Mouse (Mus musculus) ES-Bruce4 (cell line): ENCODE measurements around the gene Pfkfb4.

Experiments
- CTCF ChIP-seq: IDR thresholded peaks from one replicate; pipeline ENCODE4 v1.8.1; 2011; ENCODE audit warnings: low read depth, low read length
- EP300 ChIP-seq: IDR thresholded peaks from 2 replicates; pipeline ENCODE4 v1.6.1; 2011; ENCODE audit warnings: low read depth, low read length; ENCODE audit not compliant: insufficient read depth
- POLR2A ChIP-seq: IDR thresholded peaks from one replicate; pipeline ENCODE4 v1.8.1; 2011; ENCODE audit warnings: low read length; ENCODE audit not compliant: insufficient read depth

DNA sequence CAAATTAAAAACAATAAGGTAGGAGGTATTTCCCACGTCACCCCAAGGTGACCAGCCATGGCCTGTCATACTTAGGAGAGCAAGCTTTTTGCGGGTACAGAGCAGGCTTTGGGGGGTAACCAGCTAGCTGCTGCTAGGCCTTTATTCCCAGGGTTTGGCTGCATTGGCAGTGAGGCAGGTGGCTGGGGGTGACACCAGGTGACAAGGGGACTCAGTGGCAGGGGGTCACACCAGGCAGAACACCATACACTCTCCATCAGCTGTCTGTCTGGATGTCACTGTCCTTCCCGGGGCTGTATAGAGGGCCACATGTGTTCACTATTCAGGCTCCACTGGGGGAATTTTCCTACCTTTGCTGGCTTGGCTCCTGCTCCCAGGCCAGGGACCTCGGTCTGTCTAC is 65.3 kb downstream of the Pfkfb4 start:
- TF ChIP-seq CTCF (no peak), POLR2A (no peak), EP300 (no peak)
